Mouse (Mus musculus): ENCODE measurements around the gene Smtn.

GRCm38 (mm10) chr11:3487952-3488570, 52.4 kb downstream of the Smtn start, which contains the start of gene Pla2g3:
- TF ChIP-seq CTCF (IDR thresholded peaks at IDR 0.05; ENCODE audit: low read depth), result no peak
- TF ChIP-seq EP300 (optimal IDR thresholded peaks at IDR 0.05), result no peak

All from stomach, postnatal 0 days (tissue).